Mouse (Mus musculus) cortical plate, adult 2 months (tissue): ENCODE results near the gene Ccdc80. TPM values are rescaled to one million over a fixed set of nuclear protein-coding genes. Genes with fewer than 3 reads are reported as not detected.

Experiments
- H3K27ac ChIP-seq: fragments of 200-500 bp; 2 replicates; pipeline ENCODE4 v1.5.1; 2012; ENCODE audit warnings: low read length, control low read depth, inconsistent platforms; ENCODE audit not compliant: insufficient read depth
- H3K4me1 ChIP-seq: fragments of 200-500 bp; 2 replicates; pipeline ENCODE4 v1.6.1; 2011; ENCODE audit warnings: low read length; ENCODE audit not compliant: control insufficient read depth, insufficient read depth
- H3K4me3 ChIP-seq: fragments of 200-500 bp; 2 replicates; pipeline ENCODE4 v1.5.1; 2011; ENCODE audit warnings: mild to moderate bottlenecking, low read length, control low read depth; ENCODE audit not compliant: insufficient read depth
- CTCF ChIP-seq: fragments of 200-500 bp; IDR thresholded peaks from 2 replicates; pipeline ENCODE4 v1.5.1; 2011; ENCODE audit warnings: mild to moderate bottlenecking, control low read depth, low read length; ENCODE audit not compliant: insufficient read depth; ENCODE audit errors: extremely low read depth
- POLR2A ChIP-seq: fragments of 200-500 bp; IDR thresholded peaks from 2 replicates; pipeline ENCODE4 v1.6.1; 2011; ENCODE audit warnings: mild to moderate bottlenecking, low read length, control low read depth; ENCODE audit not compliant: insufficient read depth; ENCODE audit errors: extremely low read depth
- polyA plus RNA-seq: library from polyadenylated mRNA; depleted of rRNA; stranded (reverse); fragments of >200 nt; gene quantifications from 2 replicates; pipeline ENCODE4 v1.2.3, GENCODE M21; 2012; rRNA removed

The Ccdc80 gene
- polyA plus RNA-seq, 1 experiment: 8.3 TPM

DNA sequence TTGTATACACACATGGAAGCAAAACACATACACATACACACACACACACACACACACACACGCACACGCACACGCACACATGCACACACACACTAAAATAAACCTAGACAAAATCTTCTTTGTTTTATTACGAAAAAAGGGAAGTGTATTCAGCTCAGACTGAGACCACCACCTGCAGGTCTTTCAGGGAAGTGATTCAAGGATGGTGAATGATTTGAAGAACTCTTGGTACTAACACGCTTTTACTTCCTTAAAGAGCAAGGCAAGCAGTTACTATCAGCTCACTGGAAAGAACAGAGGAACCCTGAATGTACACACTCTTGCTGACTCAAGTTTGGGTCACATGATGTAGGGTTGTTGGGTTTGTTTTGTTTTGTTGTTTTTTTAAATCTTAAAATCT lies 49.4 kb downstream of the Ccdc80 start:
- Histone ChIP-seq H3K27ac (no peak overlapping the region), H3K4me3 (no peak overlapping the region), H3K4me1 (no peaks in the 10 kb centered on the region)
- no peak for TF ChIP-seq POLR2A
- 0 out of 2 replicates have a peak, but pooled peaks have one; percentile 6 for TF ChIP-seq CTCF

DNA sequence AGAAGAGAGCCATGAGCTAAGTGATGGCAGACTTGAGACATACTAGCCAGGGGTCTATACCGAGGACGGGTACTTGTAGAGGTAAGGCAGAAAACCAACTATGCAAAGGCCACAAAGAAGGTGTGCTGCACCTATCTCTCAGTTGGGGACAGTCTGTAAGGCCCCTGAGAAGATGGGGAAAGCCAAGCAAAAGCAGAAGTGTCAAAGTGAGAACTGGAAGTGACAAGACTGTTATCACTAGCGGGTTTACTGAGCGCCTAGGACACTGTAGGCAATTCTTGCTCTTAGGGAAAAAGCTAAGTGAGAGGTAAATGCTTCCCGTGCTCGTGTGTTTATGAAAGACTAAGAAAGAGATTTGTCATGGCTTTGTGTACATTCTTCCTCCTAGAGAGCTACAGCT lies 51.9 kb downstream of the Ccdc80 start:
- Histone ChIP-seq H3K27ac (no peak overlapping the region), H3K4me1 (no peaks in the 10 kb centered on the region), H3K4me3 (no peak overlapping the region)
- no peak for TF ChIP-seq POLR2A
- TF ChIP-seq CTCF: no peak

DNA sequence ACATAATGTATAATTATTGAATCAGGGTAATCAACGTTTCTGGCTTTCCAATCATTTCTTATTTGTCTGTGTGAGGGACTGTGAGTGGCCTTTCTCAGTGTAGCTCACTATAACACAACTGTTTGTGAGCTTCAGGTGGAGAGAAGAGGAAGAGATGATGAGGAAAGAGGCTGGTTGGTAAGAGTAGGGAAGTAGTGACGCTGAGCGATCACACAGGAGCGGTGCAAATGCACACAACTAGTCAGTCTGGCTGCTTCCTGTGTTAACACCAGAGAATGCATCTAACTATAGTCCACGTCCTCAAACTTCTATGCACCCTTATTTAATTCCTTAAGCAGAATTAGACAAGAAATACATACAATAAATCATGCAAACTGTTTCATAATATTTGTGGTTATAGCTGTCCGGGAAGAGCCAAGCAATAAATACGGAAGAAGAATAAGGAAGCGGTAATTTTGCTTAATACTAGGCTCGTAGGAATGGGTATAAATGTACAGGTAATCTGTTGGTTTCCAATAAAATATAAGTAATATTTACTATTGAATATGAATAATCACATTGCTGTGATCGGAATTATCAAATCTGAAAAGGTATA lies 55.4 kb downstream of the Ccdc80 start:
- Histone ChIP-seq H3K4me3 (no peak overlapping the region), H3K4me1 (no peaks in the 10 kb centered on the region)
- TF ChIP-seq POLR2A: no peak
- TF ChIP-seq CTCF: no peak

GRCm38 (mm10) chr16:45154741-45155250 lies 61.6 kb downstream of the Ccdc80 start:
- TF ChIP-seq CTCF (no peak), POLR2A (no peak)
- H3K4me3 ChIP-seq: no peak overlapping the region
- no peak overlapping the region for H3K27ac ChIP-seq

More for the DNA sequence above, 55.4 kb downstream of the Ccdc80 start:
- H3K27ac ChIP-seq: no peak overlapping the region

DNA sequence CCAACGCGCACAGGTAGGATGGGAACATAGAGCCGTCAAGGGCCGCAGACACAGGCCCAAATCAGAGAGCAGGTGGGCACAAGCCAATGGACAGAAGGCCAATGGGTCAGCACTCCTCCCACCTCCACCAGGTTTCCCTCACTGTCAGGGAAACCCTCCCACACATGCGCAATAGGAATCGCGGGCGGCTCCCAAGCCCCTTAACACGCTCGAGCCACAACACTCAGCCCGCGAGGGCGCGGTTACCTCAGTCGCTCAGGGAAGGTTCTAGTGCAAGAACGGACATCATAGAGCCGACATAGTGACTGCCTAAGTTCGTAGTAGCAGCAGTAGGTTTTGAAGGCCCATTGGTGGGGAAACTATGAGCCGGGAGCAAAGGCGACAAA lies 64.9 kb downstream of the Ccdc80 start:
- Histone ChIP-seq H3K27ac (0 out of 2 replicates have a peak overlapping the region, but pooled peaks have one; percentile 16), H3K4me3 (peak overlapping the region; percentile 52), H3K4me1 (no peaks in the 10 kb centered on the region; the same call in 1 of the 2 replicates)
- TF ChIP-seq CTCF: no peak
- no peak for TF ChIP-seq POLR2A

More at GRCm38 (mm10) chr16:45154741-45155250, 61.6 kb downstream of the Ccdc80 start:
- no peaks in the 10 kb centered on the region; the same call in 1 of the 2 replicates for H3K4me1 ChIP-seq

GRCm38 (mm10) chr16:45158522-45159388 lies 65.6 kb downstream of the Ccdc80 start, which contains the start of the genes Slc35a5 and Atg3:
Gene Slc35a5, minus strand, starts transcription at chr16:45158706.
Gene Atg3, plus strand, starts transcription at chr16:45158785.
- Histone ChIP-seq H3K4me3 (peak within 1 kb of the TSS; percentile 52), H3K27ac (peak within 1 kb of the TSS; percentile 57), H3K4me1 (no peaks in the 10 kb centered on the region; the same call in 1 of the 2 replicates)
- TF ChIP-seq CTCF (no peak), POLR2A (peak; percentile 59; the same call in 1 of the 2 replicates)

- Histone ChIP-seq H3K4me3 (peak overlapping the region; percentile 52), H3K27ac (no peak overlapping the region), H3K4me1 (no peaks in the 10 kb centered on the region; the same call in 1 of the 2 replicates)
- TF ChIP-seq POLR2A (no peak), CTCF (no peak)
Observed at GRCm38 (mm10) chr16:45159389-45159716, 66.2 kb downstream of the Ccdc80 start.

Other genes with a start within 250 kb of the Ccdc80 start
- gene Cd200r2, start 226.3 kb upstream of the Ccdc80 start, polyA plus RNA-seq: not detected in 2 replicates
- not detected in 2 replicates for gene Cd200r3, start 149.7 kb upstream of the Ccdc80 start, polyA plus RNA-seq
- 29.9 and 34.6 TPM in 2 replicates for gene Slc35a5, start 65.3 kb downstream of the Ccdc80 start, polyA plus RNA-seq
- gene Atg3, start 65.4 kb downstream of the Ccdc80 start, polyA plus RNA-seq: 38.4 and 39.9 TPM in 2 replicates
- gene Btla, start 130.9 kb downstream of the Ccdc80 start, polyA plus RNA-seq: 0.69 and 0.74 TPM in 2 replicates